In the genomic region with DNA sequence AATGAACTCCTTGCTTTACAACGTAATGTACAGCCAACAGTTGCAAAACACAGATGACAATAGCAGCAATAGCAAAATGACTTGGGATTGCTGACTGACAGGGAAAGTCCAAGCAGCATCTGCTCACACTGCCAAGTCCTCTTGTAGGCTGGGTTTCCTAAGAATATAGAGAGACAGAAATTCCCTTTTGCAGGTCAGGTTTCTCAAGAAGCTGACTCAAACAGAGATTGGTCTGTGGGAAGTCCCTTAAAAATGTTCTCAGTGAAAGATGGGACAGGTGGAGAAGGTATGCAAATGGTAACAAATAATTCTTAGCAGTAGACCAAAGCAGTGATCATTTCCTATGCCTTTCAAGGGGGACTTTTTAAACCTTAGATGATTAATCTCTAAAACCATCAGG, we compare ENCODE assay signal across 20 mouse cellular contexts.
DNase-seq lines count a peak whose midpoint lies in the region; TF ChIP-seq lines count a peak whose summit lies in the region.
"Had no signal": no experiment of that assay in that cellular context is flagged by ENCODE, and none has a peak within 500 bp of the region (broad histone marks: within the 10 kb centered on the region; RNA-seq: fewer than 3 reads in every experiment).

No protein-coding gene starts in this region.

- DNase-seq in 3T3-L1 (ENCODE audit: low read depth, low spot score) (peak; percentile 26), adipocyte (ENCODE audit: low spot score) (peak; percentile 5)
- DNase-seq in cerebellum, adult 11 months, result no peak
- DNase-seq in heart, postnatal 4 days, result no peak
- DNase-seq: adrenal gland, adult 2 months; adrenal gland, postnatal 10 days; adrenal gland, postnatal 25 days; B cell, adult 2 months; cerebellum, adult 11-12 months; cerebellum, adult 2 months; cerebellum, adult 9-10 months; cerebellum, postnatal 10 days; cerebellum, postnatal 25 days; forebrain, postnatal 0 days had no signal

- H3K79me2 ChIP-seq in C2C12 (ENCODE audit: control insufficient read depth, insufficient read depth), result no peaks in the 10 kb centered on the region

- no peak overlapping the region for H3K4me3 ChIP-seq in C2C12 (ENCODE audit: insufficient read depth, poor library complexity, severe bottlenecking)
- H3K4me3 ChIP-seq: embryonic facial prominence, embryonic 10.5 days; embryonic facial prominence, embryonic 12.5 days; forebrain, embryonic 13.5 days; forebrain, embryonic 15.5 days had no signal

- H3K27me3 ChIP-seq in C2C12 (ENCODE audit: control insufficient read depth, insufficient read depth, insufficient read length), result no peaks in the 10 kb centered on the region
- H3K27me3 ChIP-seq: embryonic facial prominence, embryonic 12.5 days; forebrain, embryonic 13.5 days; forebrain, embryonic 15.5 days had no signal

- H3K79me3 ChIP-seq in C2C12 (ENCODE audit: low read depth), result no peaks in the 10 kb centered on the region

- no peak overlapping the region for H3ac ChIP-seq in C2C12 (ENCODE audit: control insufficient read depth, insufficient read length, low read depth)

- H3K36me3 ChIP-seq in C2C12 (ENCODE audit: control insufficient read depth, insufficient read depth), result no peaks in the 10 kb centered on the region
- H3K36me3 ChIP-seq: embryonic facial prominence, embryonic 10.5 days; embryonic facial prominence, embryonic 12.5 days; forebrain, embryonic 15.5 days; G1E had no signal

- no peak for TF ChIP-seq CTCF in C2C12 (IDR thresholded peaks at IDR 0.05; ENCODE audit: control insufficient read depth, insufficient read depth, insufficient read length)

TF ChIP-seq in C2C12, 6 proteins besides CTCF, POLR2A, EP300 and RAD21:
- TF ChIP-seq CEBPB (IDR thresholded peaks at IDR 0.05; ENCODE audit: low read depth) (no peak), USF1 (IDR thresholded peaks at IDR 0.05; ENCODE audit: low read depth) (no peak), MYOG (IDR thresholded peaks at IDR 0.05; ENCODE audit: control insufficient read depth, extremely low read depth, insufficient read length) (no peak), MYOD1 (IDR thresholded peaks at IDR 0.05; ENCODE audit: control insufficient read depth, insufficient read length, low read depth) (peak; percentile 10), MAX (IDR thresholded peaks at IDR 0.05) (no peak), FOSL1 (IDR thresholded peaks at IDR 0.05; ENCODE audit: insufficient read depth, low read length, poor library complexity, severe bottlenecking) (no peak)

Comparison
In these comparisons a context has a peak if more than half of its experiments do, and no peak if none do; other contexts are left out.
1. DNase-seq: peak in 3T3-L1 (single experiment) and adipocyte (single experiment); none in cerebellum, adult 11 months (single experiment) and heart, postnatal 4 days (single experiment).